Mouse (Mus musculus): ENCODE measurements at regions not wholly inside any gene's neighbourhood (a gene's known extent, or its start where the extent isn't known, plus 50 kb on each side); places are given as distances from the start of the nearest gene placed in this dataset.

DNA sequence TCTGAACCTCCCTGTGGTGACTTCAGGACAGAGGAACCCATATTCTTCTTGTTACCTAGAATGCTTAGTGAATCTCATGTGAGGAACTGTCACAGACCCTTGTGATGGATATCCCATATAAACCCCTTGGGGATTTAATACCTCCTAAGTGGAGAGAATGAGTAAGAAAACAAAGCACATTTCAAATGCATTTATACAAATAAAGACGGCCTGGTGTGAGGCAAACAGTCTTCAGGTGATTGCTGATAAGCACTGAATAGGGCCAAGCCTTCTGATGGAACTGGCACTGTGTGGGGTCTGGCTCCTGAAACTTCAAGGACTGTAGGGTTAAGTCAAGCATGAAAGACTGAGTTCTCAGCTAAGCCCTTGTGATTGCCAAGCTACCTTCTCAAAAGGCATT is 59.6 kb upstream of the Pcdh15 start:
- TF ChIP-seq CTCF (IDR thresholded peaks at IDR 0.05; ENCODE audit: borderline replicate concordance, extremely low read depth, insufficient read depth, insufficient read length) (no peak), POLR2A (IDR thresholded peaks at IDR 0.05; ENCODE audit: borderline replicate concordance, extremely low read depth, insufficient read depth, insufficient read length, poor library complexity, severe bottlenecking) (no peak)
